Mouse (Mus musculus) embryonic facial prominence, embryonic 13.5 days (tissue): ENCODE measurements around the gene Fbxl19. TPM values are rescaled to one million over a fixed set of nuclear protein-coding genes. Genes with fewer than 3 reads are reported as not detected.

Experiments used
- ATAC-seq: fragments of 200-750 bp; cut with Nextera tagmentation; 2 replicates; pipeline ENCODE4 v1.8.0; 2017; ENCODE audit warnings: low read depth; ENCODE audit not compliant: insufficient number of reproducible peaks, insufficient read depth, low FRiP score, low TSS enrichment
- H3K27ac ChIP-seq: fragments of 300-500 bp; sonication (generic); 2 replicates; pipeline ENCODE4 v1.5.1; 2015; ENCODE audit warnings: moderate library complexity, mild to moderate bottlenecking, inconsistent platforms
- H3K27me3 ChIP-seq: fragments of 300-500 bp; sonication (generic); 2 replicates; pipeline ENCODE4 v1.6.1; 2015; ENCODE audit warnings: mild to moderate bottlenecking, inconsistent platforms
- H3K36me3 ChIP-seq: fragments of 300-500 bp; sonication (generic); 2 replicates; pipeline ENCODE4 v1.6.1; 2015; ENCODE audit warnings: mild to moderate bottlenecking, inconsistent platforms
- H3K4me1 ChIP-seq: fragments of 300-500 bp; sonication (generic); 2 replicates; pipeline ENCODE4 v1.6.1; 2015; ENCODE audit warnings: inconsistent platforms
- H3K4me2 ChIP-seq: fragments of 300-500 bp; sonication (generic); 2 replicates; pipeline ENCODE4 v1.6.1; 2015; ENCODE audit warnings: moderate library complexity, mild to moderate bottlenecking, inconsistent platforms
- H3K4me3 ChIP-seq: fragments of 300-500 bp; sonication (generic); 2 replicates; pipeline ENCODE4 v1.5.1; 2015; ENCODE audit warnings: mild to moderate bottlenecking, inconsistent platforms
- H3K9ac ChIP-seq: fragments of 300-500 bp; sonication (generic); 2 replicates; pipeline ENCODE4 v1.6.1; 2015; ENCODE audit warnings: mild to moderate bottlenecking, inconsistent platforms
- H3K9me3 ChIP-seq: fragments of 300-500 bp; sonication (generic); 2 replicates; pipeline ENCODE4 v1.6.1; 2016; ENCODE audit warnings: inconsistent platforms
- WGBS: fragments of 180-500 bp; shearing (Covaris S2); methylation state at CpG from one replicate; pipeline ENCODE4 v1.1.7; 2015; ENCODE audit warnings: mixed read lengths; 5-methylcytosine and 5-hydroxymethylcytosine counted together
- polyA plus RNA-seq: library from polyadenylated mRNA; unstranded; fragments of >200 nt; fragmentation: Nextera tagmentation; extraction: Ambion mirVana; gene quantifications from 2 replicates; pipeline ENCODE4 v1.2.1, GENCODE M21; 2015

Gene Fbxl19
- 7.5 and 8.7 TPM in 2 replicates for polyA plus RNA-seq

DNA sequence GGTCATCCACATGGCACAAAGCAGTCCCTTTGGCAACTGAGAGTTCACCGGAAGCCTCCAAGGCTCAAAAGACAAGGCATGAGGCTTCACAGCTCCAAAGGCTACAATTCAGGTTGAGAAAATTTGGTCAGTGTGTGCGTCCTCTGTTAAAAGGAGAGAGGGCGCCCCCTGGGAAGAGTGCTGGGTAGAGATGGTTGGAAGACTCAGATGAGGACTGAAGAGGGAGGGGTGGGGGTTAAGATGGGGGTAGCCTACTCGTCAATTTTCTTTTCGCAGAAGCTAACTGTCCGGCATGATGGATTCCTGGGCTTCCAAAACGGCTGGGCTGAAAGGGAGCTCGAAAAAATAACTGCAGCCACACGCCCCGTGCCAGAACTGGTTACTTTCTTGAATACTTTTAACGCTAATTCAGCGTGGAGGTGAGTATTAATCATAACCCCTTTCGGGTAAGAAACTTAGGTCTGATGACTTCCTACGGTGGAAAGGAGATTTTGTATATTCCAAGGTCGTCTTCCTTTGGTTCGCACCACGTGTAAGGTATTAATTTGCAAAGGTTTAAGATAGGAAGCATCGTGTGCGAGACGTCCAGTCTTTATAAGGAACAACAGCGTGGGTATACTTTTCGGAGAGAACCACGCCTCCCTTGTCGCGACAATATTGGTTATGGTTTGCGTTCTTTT is at the start of gene Fbxl19:
Fbxl19 (plus strand) TSS at position 178 of the 680 bp plus-strand sequence.
- Histone ChIP-seq H3K27me3 (no peaks in the 10 kb centered on the region), H3K4me3 (peak within 1 kb of the TSS; percentile 88), H3K9me3 (no peaks in the 10 kb centered on the region), H3K4me1 (peaks cover 23% of the 10 kb centered on the region), H3K9ac (peak within 1 kb of the TSS; percentile 93), H3K27ac (peak within 1 kb of the TSS; percentile 92), H3K36me3 (peaks cover 18% of the 10 kb centered on the region), H3K4me2 (peak within 1 kb of the TSS; percentile 85)
- WGBS = under 1% methylated on average over 26 of the region's 26 CpGs
- no peak for ATAC-seq

- no peak overlapping the region for H3K4me2 ChIP-seq
- H3K27me3 ChIP-seq = no peaks in the 10 kb centered on the region
- no peak overlapping the region for H3K9ac ChIP-seq
- H3K27ac ChIP-seq = no peak overlapping the region
- 76% methylated on average over 6 of the region's 6 CpGs for WGBS
- no peak overlapping the region for H3K4me3 ChIP-seq
- H3K36me3 ChIP-seq = peaks cover 61% of the 10 kb centered on the region
- H3K9me3 ChIP-seq = no peaks in the 10 kb centered on the region
- no peak for ATAC-seq
- no peaks in the 10 kb centered on the region for H3K4me1 ChIP-seq
These were observed 45.4 kb upstream of the Fbxl19 start for GRCm38 (mm10) chr7:127698986-127699385.

GRCm38 (mm10) chr7:127700712-127701331 is 43.5 kb upstream of the Fbxl19 start:
- H3K4me1 ChIP-seq = peaks cover 6% of the 10 kb centered on the region
- H3K9me3 ChIP-seq = no peaks in the 10 kb centered on the region
- no peak overlapping the region for H3K9ac ChIP-seq
- H3K27me3 ChIP-seq = no peaks in the 10 kb centered on the region
- ATAC-seq = no peak
- H3K27ac ChIP-seq = no peak overlapping the region
- no peak overlapping the region for H3K4me2 ChIP-seq
- no peak overlapping the region for H3K4me3 ChIP-seq
- 78% methylated on average over 3 of the region's 3 CpGs for WGBS
- H3K36me3 ChIP-seq = peaks cover 71% of the 10 kb centered on the region

DNA sequence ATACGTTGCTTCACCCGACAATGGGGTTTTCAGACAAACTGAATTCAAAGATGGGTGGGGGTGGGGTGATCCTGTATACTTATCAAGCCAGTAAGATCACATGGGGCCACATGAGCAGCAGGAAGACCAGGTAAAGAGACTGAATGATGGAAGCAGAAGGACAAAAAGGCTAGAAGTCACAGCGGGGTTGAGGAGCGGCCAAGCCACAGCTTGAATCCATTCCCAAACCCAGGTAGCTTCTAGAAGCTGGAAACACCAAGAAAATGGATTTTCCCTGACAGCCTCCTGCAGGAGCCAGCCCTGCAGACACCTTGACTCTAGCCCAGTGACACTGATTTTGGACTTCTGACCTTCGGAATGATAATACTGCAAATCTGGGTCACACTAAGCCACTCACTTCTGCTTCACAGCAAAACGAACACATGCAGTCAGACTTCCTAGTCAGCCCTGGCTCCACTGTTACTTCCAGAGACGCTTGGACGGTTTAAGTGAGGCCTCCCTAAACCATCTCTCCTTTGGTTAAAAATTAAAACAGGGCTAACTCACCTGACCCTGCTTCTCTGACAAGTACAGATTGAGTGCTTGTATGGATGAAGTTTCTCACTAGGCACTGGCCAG is 40.7 kb upstream of the Fbxl19 start:
- H3K27me3 ChIP-seq = no peaks in the 10 kb centered on the region
- H3K4me3 ChIP-seq = no peak overlapping the region
- H3K9ac ChIP-seq = no peak overlapping the region
- no peak for ATAC-seq
- H3K4me2 ChIP-seq = no peak overlapping the region
- no peaks in the 10 kb centered on the region for H3K9me3 ChIP-seq
- peaks cover 27% of the 10 kb centered on the region for H3K4me1 ChIP-seq
- no peak overlapping the region for H3K27ac ChIP-seq
- H3K36me3 ChIP-seq = peaks cover 75% of the 10 kb centered on the region
- 93% methylated on average over 8 of the region's 8 CpGs for WGBS

- no peaks in the 10 kb centered on the region for H3K27me3 ChIP-seq
- WGBS = 64% methylated on average over 6 of the region's 6 CpGs
- peaks cover 68% of the 10 kb centered on the region for H3K36me3 ChIP-seq
- H3K4me2 ChIP-seq = no peak overlapping the region
- H3K9ac ChIP-seq = no peak overlapping the region
- ATAC-seq = no peak
- 0 out of 2 replicates have a peak overlapping the region, but pooled peaks have one; percentile 28 for H3K27ac ChIP-seq
- H3K9me3 ChIP-seq = no peaks in the 10 kb centered on the region
- H3K4me3 ChIP-seq = no peak overlapping the region
- H3K4me1 ChIP-seq = peaks cover 34% of the 10 kb centered on the region
These were observed 39.7 kb upstream of the Fbxl19 start for GRCm38 (mm10) chr7:127704598-127704997.

DNA sequence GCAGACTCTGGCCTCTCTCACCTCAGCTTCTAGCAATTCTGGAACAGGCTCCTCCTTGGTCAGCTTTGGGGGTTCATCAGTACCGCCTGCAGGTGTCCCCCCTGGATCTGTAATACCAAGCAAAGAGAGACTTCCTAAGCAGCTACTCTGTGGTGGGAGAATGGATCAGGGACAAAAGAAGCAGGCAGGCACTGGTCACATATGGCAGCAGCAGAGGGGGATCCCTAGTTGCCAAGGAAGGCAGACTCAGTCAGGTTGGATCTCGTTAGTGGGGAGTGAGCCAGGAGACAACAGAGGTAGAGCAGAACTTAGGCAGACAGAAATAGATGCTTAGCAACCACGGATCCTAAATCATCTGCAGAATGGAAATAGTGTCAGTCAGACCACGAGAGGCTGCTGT is 38.6 kb upstream of the Fbxl19 start:
- no peak overlapping the region for H3K4me2 ChIP-seq
- no peak for ATAC-seq
- no peaks in the 10 kb centered on the region for H3K9me3 ChIP-seq
- no peaks in the 10 kb centered on the region for H3K27me3 ChIP-seq
- no peak overlapping the region for H3K27ac ChIP-seq
- H3K36me3 ChIP-seq = peaks cover 57% of the 10 kb centered on the region
- no peak overlapping the region for H3K4me3 ChIP-seq
- 65% methylated on average over 4 of the region's 4 CpGs for WGBS
- H3K4me1 ChIP-seq = peaks cover 36% of the 10 kb centered on the region
- no peak overlapping the region for H3K9ac ChIP-seq

GRCm38 (mm10) chr7:127707045-127707956 is 37.0 kb upstream of the Fbxl19 start:
- Histone ChIP-seq H3K9me3 (no peaks in the 10 kb centered on the region), H3K27ac (peak overlapping the region; percentile 99), H3K9ac (peak overlapping the region; percentile 88), H3K36me3 (peaks cover 43% of the 10 kb centered on the region), H3K27me3 (no peaks in the 10 kb centered on the region), H3K4me2 (peak overlapping the region; percentile 91), H3K4me1 (peaks cover 52% of the 10 kb centered on the region), H3K4me3 (peak overlapping the region; percentile 72)
- 0 out of 2 replicates have a peak, but pooled peaks have one; percentile 8 for ATAC-seq
- WGBS = 14% methylated on average over 22 of the region's 22 CpGs

GRCm38 (mm10) chr7:127707957-127708206 is 36.5 kb upstream of the Fbxl19 start:
- Histone ChIP-seq H3K36me3 (peaks cover 37% of the 10 kb centered on the region), H3K27ac (peak overlapping the region; percentile 99), H3K4me1 (peaks cover 53% of the 10 kb centered on the region), H3K4me3 (peak overlapping the region; percentile 72), H3K9me3 (no peaks in the 10 kb centered on the region), H3K9ac (peak overlapping the region; percentile 88), H3K4me2 (peak overlapping the region; percentile 91), H3K27me3 (no peaks in the 10 kb centered on the region)
- 0% methylated on average over 5 of the region's 5 CpGs for WGBS
- ATAC-seq = peak; percentile 1; the same call in 1 of the 2 replicates

- Histone ChIP-seq H3K9me3 (no peaks in the 10 kb centered on the region), H3K27me3 (no peaks in the 10 kb centered on the region), H3K4me1 (peaks cover 57% of the 10 kb centered on the region), H3K4me2 (peak within 1 kb of the TSS; percentile 91), H3K36me3 (peaks cover 31% of the 10 kb centered on the region), H3K9ac (peak within 1 kb of the TSS; percentile 88), H3K27ac (peak within 1 kb of the TSS; percentile 99), H3K4me3 (peak within 1 kb of the TSS; percentile 72)
- ATAC-seq = peak; percentile 65
- under 1% methylated on average over 77 of the region's 90 CpGs for WGBS
These were observed 35.9 kb upstream of the Fbxl19 start, which contains the start of gene Bcl7c for GRCm38 (mm10) chr7:127708207-127709078. Bcl7c (minus strand) TSS chr7:127708933.

GRCm38 (mm10) chr7:127709261-127709979 is 34.9 kb upstream of the Fbxl19 start:
- peak overlapping the region; percentile 72 for H3K4me3 ChIP-seq
- ATAC-seq = no peak
- H3K36me3 ChIP-seq = peaks cover 22% of the 10 kb centered on the region
- H3K27me3 ChIP-seq = no peaks in the 10 kb centered on the region
- WGBS = 68% methylated on average over 5 of the region's 5 CpGs
- H3K9ac ChIP-seq = peak overlapping the region; percentile 88; the same call in 1 of the 2 replicates
- H3K9me3 ChIP-seq = no peaks in the 10 kb centered on the region
- H3K4me2 ChIP-seq = peak overlapping the region; percentile 91
- peak overlapping the region; percentile 99 for H3K27ac ChIP-seq
- peaks cover 64% of the 10 kb centered on the region for H3K4me1 ChIP-seq
